Mouse (Mus musculus) embryonic facial prominence, embryonic 11.5 days (tissue): ENCODE data around the gene Kifc3. TPM values are rescaled to one million over a fixed set of nuclear protein-coding genes. Genes with fewer than 3 reads are reported as not detected.

Experiments
- ATAC-seq: fragments of 200-750 bp; cut with Nextera tagmentation; replicated peaks from 2 replicates; pipeline ENCODE4 v1.8.0; 2017; ENCODE audit warnings: low read depth; ENCODE audit not compliant: insufficient number of reproducible peaks, low FRiP score, low TSS enrichment
- DNase-seq: peaks from one replicate; pipeline ENCODE4 v3.0.0-alpha.2; 2015; ENCODE audit warnings: low spot score
- H3K27ac ChIP-seq: fragments of 300-500 bp; sonication (generic); replicated peaks from 2 replicates; pipeline ENCODE4 v1.5.1; 2014; ENCODE audit warnings: mild to moderate bottlenecking, low read depth, low read length, control low read depth
- H3K27me3 ChIP-seq: fragments of 300-500 bp; sonication (generic); 2 replicates; pipeline ENCODE4 v1.6.1; 2014; ENCODE audit warnings: mild to moderate bottlenecking, low read length, moderate library complexity, mixed read lengths; ENCODE audit not compliant: control insufficient read depth, insufficient read depth
- H3K36me3 ChIP-seq: fragments of 300-500 bp; sonication (generic); replicated peaks from 2 replicates; pipeline ENCODE4 v1.6.1; 2014; ENCODE audit warnings: low read depth, mild to moderate bottlenecking, low read length, moderate library complexity, mixed read lengths; ENCODE audit not compliant: control insufficient read depth, insufficient read depth
- H3K4me1 ChIP-seq: fragments of 300-500 bp; sonication (generic); 2 replicates; pipeline ENCODE4 v1.6.1; 2014; ENCODE audit warnings: low read length, mixed read lengths; ENCODE audit not compliant: control insufficient read depth, insufficient read depth
- H3K4me2 ChIP-seq: fragments of 300-500 bp; sonication (generic); 2 replicates; pipeline ENCODE4 v1.6.1; 2014; ENCODE audit warnings: low read depth, mild to moderate bottlenecking, control low read depth, low read length, moderate library complexity
- H3K4me3 ChIP-seq: fragments of 300-500 bp; sonication (generic); 2 replicates; pipeline ENCODE4 v1.5.1; 2014; ENCODE audit warnings: low read depth, low read length, control low read depth
- H3K9ac ChIP-seq: fragments of 300-500 bp; sonication (generic); replicated peaks from 2 replicates; pipeline ENCODE4 v1.6.1; 2014; ENCODE audit warnings: mild to moderate bottlenecking, control low read depth, low read length
- H3K9me3 ChIP-seq: fragments of 300-500 bp; sonication (generic); replicated peaks from 2 replicates; pipeline ENCODE4 v1.6.1; 2016; ENCODE audit warnings: mild to moderate bottlenecking, low read length, inconsistent platforms, mixed read lengths; ENCODE audit not compliant: control insufficient read depth
- WGBS: fragments of 180-500 bp; shearing (Covaris S2); extraction: QIAGEN DNeasy Blood & Tissue Kit; methylation state at CpG from one replicate; pipeline ENCODE4 v1.1.7; 2014; 5-methylcytosine and 5-hydroxymethylcytosine counted together
- polyA plus RNA-seq: library from polyadenylated mRNA; unstranded; fragments of >200 nt; fragmentation: Nextera tagmentation; extraction: Ambion mirVana; gene quantifications from 2 replicates; pipeline ENCODE4 v1.2.1, GENCODE M21; 2014

Kifc3 gene
- polyA plus RNA-seq, 1 experiment from 2014 or later, result 3.9 TPM

DNA sequence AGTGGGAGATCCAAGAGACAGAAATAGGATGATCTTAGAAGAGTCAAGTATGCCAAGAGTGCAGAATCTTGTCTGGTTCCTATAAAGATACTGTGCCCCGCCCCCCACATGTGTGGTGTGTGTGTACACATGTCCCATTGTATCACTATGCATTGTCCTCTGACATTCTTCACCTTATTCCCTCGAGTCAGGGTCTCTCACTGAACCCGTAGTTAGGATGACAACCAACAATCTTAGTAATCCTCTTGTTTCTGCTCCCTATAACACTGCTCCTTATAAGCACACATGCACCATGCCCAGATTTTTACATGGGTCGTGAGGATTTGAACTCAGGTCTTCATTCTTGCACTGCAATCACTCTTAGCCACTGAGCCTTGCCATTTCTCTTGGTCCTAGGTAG, 123.3 kb downstream of the Kifc3 start:
- H3K36me3 ChIP-seq, result no peaks in the 10 kb centered on the region
- ATAC-seq (no peak), DNase-seq (no peak)
- H3K27me3 ChIP-seq, result no peaks in the 10 kb centered on the region
- H3K9ac ChIP-seq, result no peak overlapping the region
- H3K4me1 ChIP-seq, result no peaks in the 10 kb centered on the region
- 82% methylated on average over 4 of the region's 4 CpGs for WGBS
- H3K27ac ChIP-seq, result no peak overlapping the region
- H3K4me3 ChIP-seq, result no peak overlapping the region
- H3K4me2 ChIP-seq, result no peak overlapping the region
- H3K9me3 ChIP-seq, result no peaks in the 10 kb centered on the region

DNA sequence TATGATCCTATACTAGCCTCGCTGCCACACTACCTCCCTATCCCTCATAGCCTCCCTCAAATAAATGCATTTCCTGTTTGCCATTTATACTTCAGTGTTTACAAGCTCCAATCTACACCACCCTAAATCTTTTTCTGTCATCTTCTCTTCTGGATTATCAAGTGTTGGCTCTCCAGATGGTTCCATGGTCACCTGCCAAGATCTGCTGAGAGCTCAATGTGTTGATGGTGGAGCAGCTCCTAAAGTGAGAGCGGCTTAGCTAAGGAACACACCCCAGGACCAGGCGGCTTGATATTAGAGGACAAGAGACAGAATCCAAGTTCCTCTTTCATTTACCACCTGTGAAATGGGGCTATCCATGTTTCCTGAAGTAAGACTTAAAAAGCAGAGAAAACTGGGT, 124.6 kb downstream of the Kifc3 start:
- WGBS, result 81% methylated on average over 3 of the region's 3 CpGs
- H3K36me3 ChIP-seq, result no peaks in the 10 kb centered on the region
- no peak overlapping the region for H3K4me2 ChIP-seq
- ATAC-seq (no peak), DNase-seq (no peak)
- H3K4me1 ChIP-seq, result no peaks in the 10 kb centered on the region
- no peak overlapping the region for H3K4me3 ChIP-seq
- no peak overlapping the region for H3K27ac ChIP-seq
- H3K9ac ChIP-seq, result no peak overlapping the region
- no peaks in the 10 kb centered on the region for H3K9me3 ChIP-seq
- no peaks in the 10 kb centered on the region for H3K27me3 ChIP-seq

DNA sequence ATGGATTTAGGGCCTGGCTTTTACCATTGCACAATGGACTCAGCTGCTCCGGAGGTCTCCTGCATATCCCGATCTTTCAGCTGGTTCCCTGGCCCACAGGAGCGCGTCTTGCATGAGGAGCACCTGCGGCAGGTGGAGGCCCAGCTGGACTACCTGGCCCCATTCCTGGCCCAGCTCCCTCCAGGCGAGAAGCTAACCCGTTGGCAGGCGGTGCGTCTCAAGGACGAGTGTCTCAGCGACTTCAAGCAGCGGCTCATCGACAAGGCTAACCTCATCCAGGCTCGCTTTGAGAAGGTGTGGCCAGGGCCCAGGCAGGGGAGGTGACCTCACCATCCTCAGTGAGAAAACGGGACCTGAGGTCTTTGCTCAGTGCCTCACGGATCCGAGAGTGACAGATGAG, 126.5 kb downstream of the Kifc3 start:
- ATAC-seq, result no peak
- no peaks in the 10 kb centered on the region for H3K4me1 ChIP-seq
- no peak overlapping the region for H3K4me3 ChIP-seq
- H3K9me3 ChIP-seq, result no peaks in the 10 kb centered on the region
- no peak overlapping the region for H3K27ac ChIP-seq
- H3K9ac ChIP-seq, result no peak overlapping the region
- no peak overlapping the region for H3K4me2 ChIP-seq
- H3K27me3 ChIP-seq, result no peaks in the 10 kb centered on the region
- no peaks in the 10 kb centered on the region for H3K36me3 ChIP-seq
- 83% methylated on average over 17 of the region's 17 CpGs for WGBS
- DNase-seq, result no peak

DNA sequence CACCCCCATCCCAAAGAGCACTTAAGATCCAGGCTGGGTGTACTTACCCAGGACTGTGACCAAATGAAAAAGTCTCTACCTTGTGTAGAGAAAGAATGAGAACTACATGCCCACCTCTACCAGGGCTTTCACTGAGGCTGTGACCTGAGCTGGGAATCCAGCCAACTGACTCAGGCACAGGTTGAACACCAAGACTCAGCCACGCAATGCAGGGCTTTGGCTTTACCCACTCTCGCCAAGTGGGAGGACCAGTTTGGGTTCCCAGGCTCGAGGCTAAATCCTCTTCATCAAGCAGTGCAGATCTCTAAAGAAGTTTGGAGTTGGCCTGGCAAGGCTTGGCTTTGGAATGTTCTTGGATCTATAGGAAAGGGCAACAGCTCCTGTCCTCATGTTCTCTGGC, 127.1 kb downstream of the Kifc3 start:
- no peaks in the 10 kb centered on the region for H3K27me3 ChIP-seq
- DNase-seq (no peak), ATAC-seq (no peak)
- no peak overlapping the region for H3K4me3 ChIP-seq
- no peak overlapping the region for H3K27ac ChIP-seq
- no peak overlapping the region for H3K9ac ChIP-seq
- WGBS, result 80% methylated on average over 3 of the region's 3 CpGs
- no peaks in the 10 kb centered on the region for H3K9me3 ChIP-seq
- no peaks in the 10 kb centered on the region for H3K4me1 ChIP-seq
- no peak overlapping the region for H3K4me2 ChIP-seq
- no peaks in the 10 kb centered on the region for H3K36me3 ChIP-seq

DNA sequence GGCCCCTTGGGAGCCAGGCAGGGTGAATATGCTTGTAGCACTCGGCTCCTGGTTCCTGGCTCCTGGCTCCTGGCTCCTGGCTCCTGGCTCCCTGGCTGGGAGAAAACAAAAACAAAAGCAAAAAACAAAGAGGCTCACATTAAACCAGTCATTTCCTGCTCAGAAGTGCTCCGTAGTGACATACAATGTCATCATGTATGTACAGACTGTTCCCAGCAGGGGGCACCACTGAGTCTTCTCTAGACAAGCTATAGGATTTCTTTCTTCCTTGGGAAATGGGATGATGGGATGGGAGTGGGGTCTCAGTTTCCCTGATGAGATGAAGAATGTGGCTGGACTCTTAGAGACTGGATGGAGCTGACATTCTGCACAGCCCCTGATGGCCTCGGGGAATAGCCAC, 135.0 kb downstream of the Kifc3 start:
- Histone ChIP-seq H3K9ac (no peak overlapping the region), H3K36me3 (no peaks in the 10 kb centered on the region), H3K4me2 (no peak overlapping the region), H3K4me3 (no peak overlapping the region), H3K27ac (no peak overlapping the region), H3K27me3 (no peaks in the 10 kb centered on the region), H3K4me1 (no peaks in the 10 kb centered on the region), H3K9me3 (no peaks in the 10 kb centered on the region)
- WGBS, result 42% methylated on average over 3 of the region's 3 CpGs
- ATAC-seq (no peak), DNase-seq (peak; percentile 67)

DNA sequence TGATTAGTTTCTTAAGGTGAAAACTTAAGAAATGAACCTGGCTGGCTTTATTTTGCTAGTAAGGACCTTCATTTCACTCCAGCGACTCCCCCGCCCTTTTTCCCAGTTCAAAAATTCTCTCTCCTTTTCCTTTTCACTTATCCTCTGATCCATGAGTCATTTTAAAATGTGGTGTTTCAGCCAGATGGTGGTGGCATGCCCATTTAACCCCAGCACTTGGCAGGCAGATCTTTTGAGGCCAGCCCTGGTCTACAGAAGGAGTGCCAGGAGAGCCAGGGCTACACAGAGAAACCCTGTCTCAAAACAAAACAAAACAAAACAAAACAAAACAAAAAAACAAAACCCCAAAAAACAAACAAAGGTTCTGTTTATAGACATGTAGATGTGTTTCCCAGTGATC, 138.1 kb downstream of the Kifc3 start:
- H3K9ac ChIP-seq, result no peak overlapping the region
- no peaks in the 10 kb centered on the region for H3K4me1 ChIP-seq
- 89% methylated on average over 2 of the region's 2 CpGs for WGBS
- DNase-seq, result no peak
- no peaks in the 10 kb centered on the region for H3K9me3 ChIP-seq
- H3K4me3 ChIP-seq, result no peak overlapping the region
- no peak overlapping the region for H3K4me2 ChIP-seq
- no peaks in the 10 kb centered on the region for H3K27me3 ChIP-seq
- no peak overlapping the region for H3K27ac ChIP-seq
- no peak for ATAC-seq
- H3K36me3 ChIP-seq, result no peaks in the 10 kb centered on the region

DNA sequence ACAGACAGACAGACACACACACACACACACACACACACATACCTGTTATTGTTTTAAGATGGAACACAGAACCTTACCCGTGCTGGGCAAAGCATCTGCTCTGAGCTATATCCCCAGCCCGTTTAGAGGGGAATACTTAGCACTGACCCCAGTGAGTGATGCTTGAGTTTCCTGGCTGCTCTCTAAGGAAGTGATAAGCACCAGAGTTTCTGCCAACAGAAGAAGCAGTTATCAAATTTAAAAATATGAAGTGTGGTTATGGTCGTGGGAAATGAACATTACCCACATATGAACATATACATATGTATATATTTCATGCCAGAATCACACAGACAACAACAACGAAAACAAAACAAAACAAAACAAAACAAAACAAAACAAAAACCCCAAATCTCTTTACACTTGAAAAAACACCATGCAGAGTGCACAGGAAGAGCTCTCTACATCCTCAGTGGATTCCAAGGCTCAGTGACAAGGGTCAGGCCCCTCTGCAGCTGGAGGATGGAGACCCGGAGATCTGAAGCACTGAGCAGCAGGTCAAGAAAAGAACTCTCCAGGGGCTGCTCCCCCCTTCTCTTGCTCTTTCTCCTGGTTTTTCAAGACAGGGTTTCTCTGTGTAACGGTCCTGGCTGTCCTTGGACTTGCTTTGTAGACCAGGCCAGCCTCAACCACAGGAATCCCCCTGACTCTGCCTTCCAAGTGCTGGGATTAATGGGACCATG, 142.6 kb downstream of the Kifc3 start:
- Histone ChIP-seq H3K9ac (no peak overlapping the region), H3K9me3 (no peaks in the 10 kb centered on the region), H3K36me3 (no peaks in the 10 kb centered on the region), H3K27me3 (no peaks in the 10 kb centered on the region), H3K4me2 (no peak overlapping the region), H3K4me1 (no peaks in the 10 kb centered on the region), H3K4me3 (no peak overlapping the region), H3K27ac (no peak overlapping the region)
- DNase-seq (no peak), ATAC-seq (no peak)
- WGBS, result 73% methylated on average over 6 of the region's 6 CpGs

DNA sequence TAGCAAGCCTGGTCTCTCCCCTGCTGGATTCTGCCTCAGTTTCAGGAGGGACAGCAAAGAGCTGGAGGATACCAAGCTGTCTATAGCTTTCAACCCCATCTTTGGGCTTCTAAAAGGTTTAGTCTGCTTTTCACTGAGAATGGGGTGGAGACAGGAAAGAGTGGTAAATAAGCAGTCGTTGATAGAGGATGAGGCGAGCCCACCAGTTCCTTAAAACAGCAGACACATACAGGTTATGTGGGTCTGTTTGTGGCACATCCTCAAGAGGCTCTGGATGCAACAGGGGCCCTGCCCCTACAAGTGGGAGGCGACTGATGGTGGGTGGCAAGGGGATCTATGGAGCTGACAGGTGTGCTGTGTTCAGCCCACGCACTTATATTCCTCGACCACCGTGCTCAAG, 144.0 kb downstream of the Kifc3 start:
- Histone ChIP-seq H3K9me3 (no peaks in the 10 kb centered on the region), H3K9ac (no peak overlapping the region), H3K36me3 (no peaks in the 10 kb centered on the region), H3K4me1 (no peaks in the 10 kb centered on the region), H3K4me3 (no peak overlapping the region), H3K27ac (no peak overlapping the region), H3K27me3 (no peaks in the 10 kb centered on the region), H3K4me2 (no peak overlapping the region)
- no peak for DNase-seq
- ATAC-seq, result no peak
- 84% methylated on average over 6 of the region's 6 CpGs for WGBS
